8 mouse cellular contexts compared by ENCODE assay signal in genomic region chr1:189727884-189728783, GRCm38 (mm10). TPM values are rescaled to one million over a fixed set of nuclear protein-coding genes. Genes with fewer than 3 reads are reported as not detected.
DNase-seq lines count a peak whose midpoint lies in the region; ATAC-seq and TF ChIP-seq lines count a peak whose summit lies in the region.

Gene Ptpn14, plus strand, starts transcription at chr1:189728268.

- H3K27ac ChIP-seq in ES-Bruce4 (ENCODE audit: insufficient read depth, low read length): peak within 1 kb of the TSS; percentile 88
- H3K27ac ChIP-seq in hindbrain, embryonic 12.5 days: peak within 1 kb of the TSS; percentile 81
- peak within 1 kb of the TSS; percentile 95 for H3K27ac ChIP-seq in small intestine, adult 2 months (ENCODE audit: insufficient read depth, low read depth, low read length)

- peak within 1 kb of the TSS; percentile 94 for H3K4me3 ChIP-seq in ES-Bruce4 (ENCODE audit: low read depth, low read length)
- peak within 1 kb of the TSS; percentile 65 for H3K4me3 ChIP-seq in hindbrain, embryonic 12.5 days
- H3K4me3 ChIP-seq in small intestine, adult 2 months (ENCODE audit: low read depth, low read length): peak within 1 kb of the TSS; percentile 66

- H3K9ac ChIP-seq in ES-Bruce4 (ENCODE audit: low read depth, poor library complexity, severe bottlenecking): peak within 1 kb of the TSS; percentile 96
- peak within 1 kb of the TSS; percentile 71 for H3K9ac ChIP-seq in hindbrain, embryonic 12.5 days

- TF ChIP-seq EP300 in ES-Bruce4 (IDR thresholded peaks at IDR 0.05; ENCODE audit: insufficient read depth, low read depth, low read length): 0 out of 2 replicates have a peak, but pooled peaks have one; percentile 41

- DNase-seq in adrenal gland, postnatal 14 days: peak; percentile 93
- peak; percentile 68 for DNase-seq in gastrocnemius, adult 18-20 months (ENCODE audit: low spot score)
- DNase-seq in left cerebral cortex, postnatal 14 days (ENCODE audit: low spot score in 2 of 2): peak in 1 of 2 experiments; percentile 46
- DNase-seq in frontal cortex, adult 2 months (ENCODE audit: extremely low spot score in 1 of 2, low spot score in 1 of 2): no peak

- no peak for TF ChIP-seq POLR2A in ES-Bruce4 (IDR thresholded peaks at IDR 0.05; ENCODE audit: insufficient read depth, low read length)
- TF ChIP-seq POLR2A in small intestine, adult 2 months (IDR thresholded peaks at IDR 0.05; ENCODE audit: low read depth, low read length): no peak

- intact Hi-C loops in left cerebral cortex, postnatal 14 days (cut with DNase I): no loop called here

- H3K9me3 ChIP-seq in ES-Bruce4 (replicated peaks; ENCODE audit: control insufficient read depth, insufficient read depth, low read length, poor library complexity, severe bottlenecking): no peaks in the 10 kb centered on the region
- H3K9me3 ChIP-seq in hindbrain, embryonic 12.5 days (replicated peaks): no peaks in the 10 kb centered on the region

- peak within 1 kb of the TSS; percentile 97 for H3K4me2 ChIP-seq in hindbrain, embryonic 12.5 days (replicated peaks)

- peak; percentile 93 for ATAC-seq in hindbrain, embryonic 12.5 days (ENCODE audit: low FRiP score)
- peak; percentile 19; the same call in 1 of the 2 replicates for ATAC-seq in megakaryocyte-erythroid progenitor cell, adult 5-6 weeks (replicated peaks; ENCODE audit: low FRiP score, low TSS enrichment, poor library complexity, severe bottlenecking)

- TF ChIP-seq CTCF in ES-Bruce4 (IDR thresholded peaks at IDR 0.05; ENCODE audit: low read depth, low read length): no peak
- no peak for TF ChIP-seq CTCF in small intestine, adult 2 months (IDR thresholded peaks at IDR 0.05; ENCODE audit: extremely low read depth, insufficient read length, insufficient replicate concordance, low read depth, low read length)

- H3K36me3 ChIP-seq in ES-Bruce4 (ENCODE audit: control insufficient read depth, insufficient read depth, low read length, poor library complexity, severe bottlenecking): peaks cover 2% of the 10 kb centered on the region; the same call in 1 of the 2 replicates
- H3K36me3 ChIP-seq in hindbrain, embryonic 12.5 days: no peaks in the 10 kb centered on the region
- no peaks in the 10 kb centered on the region for H3K36me3 ChIP-seq in small intestine, adult 2 months (ENCODE audit: control insufficient read depth, insufficient read depth, low read length)

- peaks cover 2% of the 10 kb centered on the region for H3K4me1 ChIP-seq in ES-Bruce4 (ENCODE audit: control insufficient read depth, insufficient read depth, low read length)
- peaks cover 36% of the 10 kb centered on the region for H3K4me1 ChIP-seq in hindbrain, embryonic 12.5 days
- H3K4me1 ChIP-seq in small intestine, adult 2 months (ENCODE audit: control insufficient read depth, insufficient read depth, insufficient read length, low read length): no peaks in the 10 kb centered on the region

- H3K27me3 ChIP-seq in ES-Bruce4 (ENCODE audit: control insufficient read depth, insufficient read depth, low read length, poor library complexity, severe bottlenecking): no peaks in the 10 kb centered on the region
- peaks cover 42% of the 10 kb centered on the region for H3K27me3 ChIP-seq in hindbrain, embryonic 12.5 days
- peaks cover 7% of the 10 kb centered on the region for H3K27me3 ChIP-seq in small intestine, adult 2 months (ENCODE audit: control insufficient read depth, insufficient read depth, low read length)

- WGBS in hindbrain, embryonic 12.5 days: under 1% methylated on average over 85 of the region's 98 CpGs
- WGBS in small intestine, adult 2 months: under 1% methylated on average over 97 of the region's 98 CpGs

RNA-seq across cellular contexts. Expression of gene Ptpn14, which starts in this region (rescaled TPM):
- polyA plus RNA-seq in ES-Bruce4 (2011; ENCODE audit: insufficient read depth, insufficient read length, low read depth, missing spikeins): 141 and 149 TPM in 2 replicates
- 24.2 and 24.6 TPM in 2 replicates for total RNA-seq in adrenal gland, postnatal 14 days (2021)
- total RNA-seq in gastrocnemius, adult 18-20 months (2021): 10 to 100 TPM; 14.5 to 15.0 TPM
- polyA plus RNA-seq in hindbrain, embryonic 12.5 days (2016; fragmentation: Nextera tagmentation; extraction: Ambion mirVana): 7.6 and 8.7 TPM in 2 replicates
- 10 to 100 TPM; 10.3 to 11.5 TPM for total RNA-seq in left cerebral cortex, postnatal 14 days (2021)
- 9.0 and 16.3 TPM in 2 replicates for total RNA-seq in megakaryocyte-erythroid progenitor cell, adult 5-6 weeks (2014; fragmentation: Nextera tagmentation)
- 5.3 and 7.2 TPM in 2 replicates for total RNA-seq in megakaryocyte-erythroid progenitor cell, adult 5-6 weeks (2017)
- 2.5 and 3.4 TPM in 2 replicates for polyA plus RNA-seq in small intestine, adult 2 months (2012; rRNA removed)
- 6.4 and 6.8 TPM in 2 replicates for polyA plus RNA-seq in frontal cortex, adult 2 months (2012; rRNA removed)

Comparison
In these comparisons a context has a peak if more than half of its experiments do, and no peak if none do; other contexts are left out.
1. RNA of gene Ptpn14 (polyA plus RNA-seq): 141 to 149 TPM in ES-Bruce4; 7.6 to 8.7 TPM in hindbrain, embryonic 12.5 days, 6.4 to 6.8 TPM in frontal cortex, adult 2 months and 2.5 to 3.4 TPM in small intestine, adult 2 months; every median in the first group is over 10 times any median in the second.
2. DNase-seq: peak in adrenal gland, postnatal 14 days (single experiment) and gastrocnemius, adult 18-20 months (single experiment); none in frontal cortex, adult 2 months (0 of 2).
3. Peak in every context shown above with its lines, with median percentiles within 50 percentile points of each other: H3K27ac ChIP-seq and H3K4me3 ChIP-seq.